Mouse (Mus musculus) small intestine, adult 2 months (tissue): ENCODE results near the gene Ctrb1.

Experiments
- CTCF ChIP-seq: fragments of 200-500 bp; IDR thresholded peaks from 2 replicates; pipeline ENCODE4 v1.5.1; 2012; ENCODE audit warnings: low read depth, mild to moderate bottlenecking, control low read depth, inconsistent platforms, low read length, moderate library complexity, mixed read lengths; ENCODE audit not compliant: insufficient replicate concordance, insufficient read length; ENCODE audit errors: extremely low read depth
- POLR2A ChIP-seq: fragments of 200-500 bp; IDR thresholded peaks from 2 replicates; pipeline ENCODE4 v1.6.1; 2012; ENCODE audit warnings: low read depth, mild to moderate bottlenecking, control low read depth, inconsistent platforms, low read length, moderate library complexity

DNA sequence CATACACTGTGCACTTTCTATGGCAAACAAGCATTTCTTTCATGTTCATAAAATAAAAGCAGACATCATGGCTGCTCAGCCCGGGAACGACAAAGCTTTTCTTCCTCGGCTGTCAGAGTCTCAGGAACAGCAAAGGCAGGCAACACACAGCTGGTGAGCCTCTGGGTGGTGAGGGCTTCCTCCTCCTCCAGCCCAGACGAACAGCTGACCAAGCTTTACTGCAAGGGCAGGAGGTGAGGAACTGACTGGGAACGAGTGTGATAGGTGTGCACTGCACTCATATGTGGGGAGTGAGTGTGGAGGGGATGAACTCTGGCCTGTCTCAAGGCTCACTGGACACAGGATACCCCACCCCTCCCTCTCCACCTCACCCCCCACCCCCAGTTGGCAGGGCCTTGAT is 28.1 kb upstream of the Ctrb1 start:
- TF ChIP-seq POLR2A: no peak
- no peak for TF ChIP-seq CTCF
